Mouse (Mus musculus): Measurements from ENCODE around the gene Fdxacb1. TPM values are rescaled to one million over a fixed set of nuclear protein-coding genes. Genes with fewer than 3 reads are reported as not detected.

Fdxacb1 gene
- polyA plus RNA-seq, 1 experiment from 2014 or later: 11.7 TPM

DNA sequence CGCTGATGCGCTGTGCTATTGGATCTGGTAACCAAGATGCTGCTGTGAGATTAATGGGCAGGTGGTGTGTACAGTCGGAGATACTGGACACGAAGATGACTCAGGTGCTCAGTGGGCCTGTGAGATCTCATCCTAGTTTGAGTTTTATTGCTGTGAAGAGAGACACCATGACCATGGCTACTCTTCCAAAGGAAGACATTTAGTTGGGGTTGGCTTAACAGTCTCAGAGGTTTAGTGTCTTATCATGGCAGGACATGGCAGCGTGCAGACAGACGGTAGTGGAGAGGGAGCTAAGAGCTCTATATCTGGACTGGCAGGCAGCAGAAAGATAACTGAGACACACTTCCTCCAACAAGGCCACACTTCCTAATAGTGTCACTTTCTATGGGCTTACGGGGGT is 43.2 kb downstream of the Fdxacb1 start:
- ATAC-seq: no peak
- WGBS: 97% methylated on average over 7 of the region's 7 CpGs
- Histone ChIP-seq H3K9ac (ENCODE audit: low read depth, low read length) (no peak overlapping the region), H3K36me3 (ENCODE audit: control insufficient read depth, insufficient read depth, low read length) (peaks cover 18% of the 10 kb centered on the region), H3K4me3 (ENCODE audit: low read depth, low read length) (no peak overlapping the region), H3K27me3 (ENCODE audit: control insufficient read depth, insufficient read depth, low read depth, low read length) (no peaks in the 10 kb centered on the region), H3K27ac (ENCODE audit: low read length) (no peak overlapping the region), H3K4me2 (ENCODE audit: low read length) (no peak overlapping the region), H3K4me1 (ENCODE audit: control insufficient read depth, insufficient read depth, low read length) (no peaks in the 10 kb centered on the region), H3K9me3 (replicated peaks; ENCODE audit: control insufficient read depth, low read length, poor library complexity, severe bottlenecking) (no peaks in the 10 kb centered on the region)

GRCm38 (mm10) chr9:50811746-50812145 is 43.7 kb downstream of the Fdxacb1 start:
- Histone ChIP-seq H3K4me3 (ENCODE audit: low read depth, low read length) (no peak overlapping the region), H3K27ac (ENCODE audit: low read length) (no peak overlapping the region), H3K9ac (ENCODE audit: low read depth, low read length) (no peak overlapping the region), H3K9me3 (replicated peaks; ENCODE audit: control insufficient read depth, low read length, poor library complexity, severe bottlenecking) (no peaks in the 10 kb centered on the region), H3K27me3 (ENCODE audit: control insufficient read depth, insufficient read depth, low read depth, low read length) (no peaks in the 10 kb centered on the region), H3K36me3 (ENCODE audit: control insufficient read depth, insufficient read depth, low read length) (peaks cover 21% of the 10 kb centered on the region), H3K4me2 (ENCODE audit: low read length) (no peak overlapping the region), H3K4me1 (ENCODE audit: control insufficient read depth, insufficient read depth, low read length) (no peaks in the 10 kb centered on the region)
- 77% methylated on average over 2 of the region's 2 CpGs for WGBS
- ATAC-seq: no peak

DNA sequence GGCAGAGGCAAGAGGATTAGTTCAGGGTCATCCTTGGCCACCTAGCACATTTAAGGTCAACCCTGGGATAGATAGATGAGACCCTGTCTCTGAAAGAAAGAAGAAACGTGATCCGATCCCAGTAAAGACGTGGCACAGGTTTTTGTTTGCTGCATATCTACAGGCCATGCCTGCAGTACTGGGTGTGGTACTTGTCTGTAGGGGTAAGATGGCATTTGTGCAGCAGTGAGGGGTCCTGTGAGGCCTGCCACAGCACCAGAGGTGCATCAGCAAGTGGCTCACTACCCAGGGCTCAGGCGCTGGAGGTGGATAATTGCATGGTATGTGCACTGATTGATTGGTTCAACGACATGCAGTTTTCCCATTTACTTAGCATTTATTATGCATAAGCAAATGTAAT is 45.8 kb downstream of the Fdxacb1 start:
- Histone ChIP-seq H3K9ac (ENCODE audit: low read depth, low read length) (no peak overlapping the region), H3K27me3 (ENCODE audit: control insufficient read depth, insufficient read depth, low read depth, low read length) (no peaks in the 10 kb centered on the region), H3K4me1 (ENCODE audit: control insufficient read depth, insufficient read depth, low read length) (no peaks in the 10 kb centered on the region), H3K9me3 (replicated peaks; ENCODE audit: control insufficient read depth, low read length, poor library complexity, severe bottlenecking) (no peaks in the 10 kb centered on the region), H3K4me3 (ENCODE audit: low read depth, low read length) (no peak overlapping the region), H3K36me3 (ENCODE audit: control insufficient read depth, insufficient read depth, low read length) (peaks cover 19% of the 10 kb centered on the region), H3K27ac (ENCODE audit: low read length) (no peak overlapping the region), H3K4me2 (ENCODE audit: low read length) (no peak overlapping the region)
- ATAC-seq: no peak
- 95% methylated on average over 5 of the region's 5 CpGs for WGBS

- Histone ChIP-seq H3K4me1 (ENCODE audit: control insufficient read depth, insufficient read depth, low read length) (no peaks in the 10 kb centered on the region), H3K4me3 (ENCODE audit: low read depth, low read length) (no peak overlapping the region), H3K27me3 (ENCODE audit: control insufficient read depth, insufficient read depth, low read depth, low read length) (no peaks in the 10 kb centered on the region), H3K4me2 (ENCODE audit: low read length) (no peak overlapping the region), H3K9me3 (replicated peaks; ENCODE audit: control insufficient read depth, low read length, poor library complexity, severe bottlenecking) (no peaks in the 10 kb centered on the region), H3K9ac (ENCODE audit: low read depth, low read length) (no peak overlapping the region), H3K36me3 (ENCODE audit: control insufficient read depth, insufficient read depth, low read length) (peaks cover 18% of the 10 kb centered on the region), H3K27ac (ENCODE audit: low read length) (no peak overlapping the region)
- WGBS: 97% methylated on average over 4 of the region's 4 CpGs
- ATAC-seq: no peak
Observed at GRCm38 (mm10) chr9:50815666-50816065, 47.6 kb downstream of the Fdxacb1 start.

- no peak overlapping the region for H3K4me3 ChIP-seq (ENCODE audit: low read depth, low read length)
- H3K9ac ChIP-seq (ENCODE audit: low read depth, low read length): no peak overlapping the region
- no peaks in the 10 kb centered on the region for H3K4me1 ChIP-seq (ENCODE audit: control insufficient read depth, insufficient read depth, low read length)
- no peak overlapping the region for H3K27ac ChIP-seq (ENCODE audit: low read length)
- H3K9me3 ChIP-seq (replicated peaks; ENCODE audit: control insufficient read depth, low read length, poor library complexity, severe bottlenecking): no peaks in the 10 kb centered on the region
- no peak for ATAC-seq
- no peak overlapping the region for H3K4me2 ChIP-seq (ENCODE audit: low read length)
- peaks cover 18% of the 10 kb centered on the region for H3K36me3 ChIP-seq (ENCODE audit: control insufficient read depth, insufficient read depth, low read length)
- H3K27me3 ChIP-seq (ENCODE audit: control insufficient read depth, insufficient read depth, low read depth, low read length): no peaks in the 10 kb centered on the region
- 92% methylated on average over 1 of the region's 1 CpGs for WGBS
Observed at GRCm38 (mm10) chr9:50816512-50816911, 48.5 kb downstream of the Fdxacb1 start.

DNA sequence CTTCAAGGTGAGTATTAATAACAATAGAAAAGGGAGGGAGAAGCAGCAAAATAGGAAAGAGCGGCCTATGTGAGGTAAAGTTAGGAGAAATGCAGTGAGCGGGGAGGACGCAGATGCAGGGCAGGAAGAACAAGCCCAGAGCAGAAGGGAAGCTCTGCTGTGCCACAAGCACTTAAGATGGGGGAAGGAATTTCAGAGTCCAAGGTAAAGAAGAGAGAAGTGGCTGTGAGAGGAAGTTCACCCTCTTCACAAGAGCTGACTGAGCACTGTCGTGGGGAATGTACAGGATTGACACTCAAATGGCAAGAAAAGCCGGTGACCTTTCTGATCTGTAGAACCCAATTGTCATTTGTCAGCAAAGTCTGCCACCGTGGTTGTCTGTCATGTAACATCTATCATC is 50.0 kb downstream of the Fdxacb1 start:
- H3K36me3 ChIP-seq (ENCODE audit: control insufficient read depth, insufficient read depth, low read length): peaks cover 21% of the 10 kb centered on the region

GRCm38 (mm10) chr9:50819716-50820115 is 51.7 kb downstream of the Fdxacb1 start:
- H3K9ac ChIP-seq (ENCODE audit: low read depth, low read length): no peak overlapping the region
- H3K4me3 ChIP-seq (ENCODE audit: low read depth, low read length): no peak overlapping the region
- H3K9me3 ChIP-seq (replicated peaks; ENCODE audit: control insufficient read depth, low read length, poor library complexity, severe bottlenecking): no peaks in the 10 kb centered on the region
- H3K27me3 ChIP-seq (ENCODE audit: control insufficient read depth, insufficient read depth, low read depth, low read length): no peaks in the 10 kb centered on the region
- H3K36me3 ChIP-seq (ENCODE audit: control insufficient read depth, insufficient read depth, low read length): peaks cover 23% of the 10 kb centered on the region
- WGBS: 88% methylated on average over 6 of the region's 6 CpGs
- H3K4me1 ChIP-seq (ENCODE audit: control insufficient read depth, insufficient read depth, low read length): no peaks in the 10 kb centered on the region
- no peak overlapping the region for H3K27ac ChIP-seq (ENCODE audit: low read length)
- H3K4me2 ChIP-seq (ENCODE audit: low read length): no peak overlapping the region
- ATAC-seq: no peak

More for the DNA sequence above, 50.0 kb downstream of the Fdxacb1 start:
- no peak for ATAC-seq
- no peaks in the 10 kb centered on the region for H3K9me3 ChIP-seq (replicated peaks; ENCODE audit: control insufficient read depth, low read length, poor library complexity, severe bottlenecking)
- WGBS: 96% methylated on average over 6 of the region's 6 CpGs
- no peak overlapping the region for H3K9ac ChIP-seq (ENCODE audit: low read depth, low read length)
- no peak overlapping the region for H3K4me2 ChIP-seq (ENCODE audit: low read length)
- H3K4me3 ChIP-seq (ENCODE audit: low read depth, low read length): no peak overlapping the region
- H3K27ac ChIP-seq (ENCODE audit: low read length): no peak overlapping the region
- no peaks in the 10 kb centered on the region for H3K27me3 ChIP-seq (ENCODE audit: control insufficient read depth, insufficient read depth, low read depth, low read length)
- no peaks in the 10 kb centered on the region for H3K4me1 ChIP-seq (ENCODE audit: control insufficient read depth, insufficient read depth, low read length)

GRCm38 (mm10) chr9:50821651-50822050 is 53.6 kb downstream of the Fdxacb1 start:
- WGBS: 84% methylated on average over 6 of the region's 6 CpGs
- no peak for ATAC-seq
- no peak overlapping the region for H3K9ac ChIP-seq (ENCODE audit: low read depth, low read length)

GRCm38 (mm10) chr9:50822216-50822615 is 54.2 kb downstream of the Fdxacb1 start:
- no peak overlapping the region for H3K4me2 ChIP-seq (ENCODE audit: low read length)
- no peaks in the 10 kb centered on the region for H3K9me3 ChIP-seq (replicated peaks; ENCODE audit: control insufficient read depth, low read length, poor library complexity, severe bottlenecking)
- ATAC-seq: no peak
- H3K4me3 ChIP-seq (ENCODE audit: low read depth, low read length): no peak overlapping the region
- WGBS: 99% methylated on average over 5 of the region's 5 CpGs
- H3K27ac ChIP-seq (ENCODE audit: low read length): no peak overlapping the region
- peaks cover 19% of the 10 kb centered on the region for H3K36me3 ChIP-seq (ENCODE audit: control insufficient read depth, insufficient read depth, low read length)
- no peaks in the 10 kb centered on the region for H3K4me1 ChIP-seq (ENCODE audit: control insufficient read depth, insufficient read depth, low read length)
- H3K9ac ChIP-seq (ENCODE audit: low read depth, low read length): no peak overlapping the region
- H3K27me3 ChIP-seq (ENCODE audit: control insufficient read depth, insufficient read depth, low read depth, low read length): no peaks in the 10 kb centered on the region

More at GRCm38 (mm10) chr9:50821651-50822050, 53.6 kb downstream of the Fdxacb1 start:
- H3K9me3 ChIP-seq (replicated peaks; ENCODE audit: control insufficient read depth, low read length, poor library complexity, severe bottlenecking): no peaks in the 10 kb centered on the region
- H3K27ac ChIP-seq (ENCODE audit: low read length): no peak overlapping the region
- H3K27me3 ChIP-seq (ENCODE audit: control insufficient read depth, insufficient read depth, low read depth, low read length): no peaks in the 10 kb centered on the region
- H3K4me1 ChIP-seq (ENCODE audit: control insufficient read depth, insufficient read depth, low read length): no peaks in the 10 kb centered on the region
- peaks cover 20% of the 10 kb centered on the region for H3K36me3 ChIP-seq (ENCODE audit: control insufficient read depth, insufficient read depth, low read length)
- H3K4me3 ChIP-seq (ENCODE audit: low read depth, low read length): no peak overlapping the region
- H3K4me2 ChIP-seq (ENCODE audit: low read length): no peak overlapping the region

Data from midbrain, embryonic 16.5 days (tissue).